ENCODE assay signal across 9 mouse cellular contexts in the genomic region with DNA sequence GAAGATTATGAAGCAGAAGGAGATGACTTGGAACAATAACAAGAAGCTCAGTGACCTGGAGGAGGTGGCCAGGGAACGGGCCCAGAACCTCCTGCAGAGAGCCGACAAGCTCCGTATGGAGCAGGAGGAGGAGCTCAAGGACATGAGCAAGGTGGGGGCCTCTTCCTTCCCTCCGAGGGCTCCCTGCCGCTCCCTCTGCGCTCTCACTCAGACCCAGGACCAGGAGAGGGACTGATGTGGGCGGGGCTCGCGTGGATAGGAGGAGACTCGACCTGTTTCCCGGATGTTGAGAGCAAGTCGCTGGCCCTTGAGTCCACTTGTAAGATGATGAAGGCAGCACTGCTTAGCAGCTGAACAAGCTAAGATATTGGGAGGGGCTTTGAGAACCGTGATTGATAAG. TPM values are rescaled to one million over a fixed set of nuclear protein-coding genes. Genes with fewer than 3 reads are reported as not detected.
DNase-seq lines count a peak whose midpoint lies in the region; ATAC-seq lines count a peak whose summit lies in the region.
"Had no signal": no experiment of that assay in that cellular context is flagged by ENCODE, and none has a peak within 500 bp of the region (broad histone marks: within the 10 kb centered on the region; RNA-seq: fewer than 3 reads in every experiment).

No protein-coding gene starts in this region.

- peaks cover 6% of the 10 kb centered on the region; the same call in 1 of the 2 replicates for H3K4me1 ChIP-seq in forebrain, embryonic 14.5 days (ENCODE audit: control insufficient read depth, insufficient read depth, low read length)
- H3K4me1 ChIP-seq in midbrain, embryonic 14.5 days (ENCODE audit: control insufficient read depth, insufficient read depth, low read length), result peaks cover 13% of the 10 kb centered on the region

- DNase-seq in ES-CJ7 (ENCODE audit: low read depth, low spot score), result peak; percentile 82
- peak; percentile 73 for DNase-seq in brain, adult 2 months (ENCODE audit: low read depth, low spot score)
- peak; percentile 45 for DNase-seq in forebrain, embryonic 14.5 days (ENCODE audit: low spot score)
- peak; percentile 49 for DNase-seq in kidney, postnatal 14 days
- peak; percentile 71 for DNase-seq in midbrain, embryonic 14.5 days
- DNase-seq in layer of hippocampus, postnatal 10 days (ENCODE audit: low spot score in 2 of 2), result no peak
- DNase-seq in spleen, postnatal 14 days (ENCODE audit: low spot score in 2 of 2), result no peak

- no peak overlapping the region for H3K9ac ChIP-seq in forebrain, embryonic 14.5 days (ENCODE audit: low read length)
- H3K9ac ChIP-seq in midbrain, embryonic 14.5 days (replicated peaks; ENCODE audit: low read length), result 0 out of 2 replicates have a peak overlapping the region, but pooled peaks have one; percentile 1

- peak overlapping the region; percentile 13; the same call in 1 of the 2 replicates for H3K4me3 ChIP-seq in forebrain, embryonic 14.5 days (ENCODE audit: low read depth, low read length)
- H3K4me3 ChIP-seq in midbrain, embryonic 14.5 days (replicated peaks; ENCODE audit: low read depth, low read length), result peak overlapping the region; percentile 18; the same call in 1 of the 2 replicates

- no peaks in the 10 kb centered on the region for H3K9me3 ChIP-seq in forebrain, embryonic 14.5 days (replicated peaks; ENCODE audit: control insufficient read depth, low read length)
- no peaks in the 10 kb centered on the region for H3K9me3 ChIP-seq in midbrain, embryonic 14.5 days (ENCODE audit: control insufficient read depth, low read length)

- H3K4me2 ChIP-seq in forebrain, embryonic 14.5 days (ENCODE audit: low read length), result peak overlapping the region; percentile 36
- H3K4me2 ChIP-seq in midbrain, embryonic 14.5 days (ENCODE audit: low read length), result peak overlapping the region; percentile 43

- no peak overlapping the region for H3K27ac ChIP-seq in forebrain, embryonic 14.5 days (ENCODE audit: low read depth, low read length)
- H3K27ac ChIP-seq in midbrain, embryonic 14.5 days (replicated peaks; ENCODE audit: low read depth, low read length), result no peak overlapping the region

- H3K36me3 ChIP-seq in forebrain, embryonic 14.5 days (ENCODE audit: control insufficient read depth, insufficient read depth, low read length), result no peaks in the 10 kb centered on the region
- H3K36me3 ChIP-seq in midbrain, embryonic 14.5 days (ENCODE audit: control insufficient read depth, insufficient read depth, low read length), result no peaks in the 10 kb centered on the region

- H3K27me3 ChIP-seq in forebrain, embryonic 14.5 days (replicated peaks; ENCODE audit: control insufficient read depth, insufficient read depth, low read length), result no peaks in the 10 kb centered on the region
- no peaks in the 10 kb centered on the region; the same call in 1 of the 2 replicates for H3K27me3 ChIP-seq in midbrain, embryonic 14.5 days (ENCODE audit: control insufficient read depth, insufficient read depth, low read length)

- 2% methylated on average over 13 of the region's 13 CpGs for WGBS in forebrain, embryonic 14.5 days
- WGBS in midbrain, embryonic 14.5 days, result 1% methylated on average over 13 of the region's 13 CpGs

- ATAC-seq in forebrain, embryonic 14.5 days, result peak; percentile 55; the same call in 1 of the 2 replicates
- peak; percentile 70 for ATAC-seq in midbrain, embryonic 14.5 days (ENCODE audit: low FRiP score, low TSS enrichment)
- no peak for ATAC-seq in megakaryocyte progenitor cell, adult 5-6 weeks (replicated peaks; ENCODE audit: poor library complexity)

RNA-seq across cellular contexts. Expression of a gene that starts 11.9 kb away (rescaled TPM):
- 2.4 and 3.3 TPM in 2 replicates for polyA plus RNA-seq in forebrain, embryonic 14.5 days (2014; fragmentation: Nextera tagmentation; extraction: Ambion mirVana)
- 1.9 and 2.2 TPM in 2 replicates for polyA plus RNA-seq in midbrain, embryonic 14.5 days (2014; fragmentation: Nextera tagmentation; extraction: Ambion mirVana)
- total RNA-seq in layer of hippocampus, postnatal 10 days (2021), result 1 to 10 TPM; 3.3 to 4.9 TPM
- total RNA-seq in megakaryocyte progenitor cell, adult 5-6 weeks (2015), result 0.12 TPM in 1 of 2 replicates, not detected in the other
- not detected in 2 replicates for total RNA-seq in megakaryocyte progenitor cell, adult 5-6 weeks (2017)
- polyA plus RNA-seq: liver, adult 2 months had no signal

RNA-seq across cellular contexts. Expression of a gene that starts 23.2 kb away (rescaled TPM):
- polyA plus RNA-seq in forebrain, embryonic 14.5 days (2014; fragmentation: Nextera tagmentation; extraction: Ambion mirVana), result 0.11 and 0.28 TPM in 2 replicates
- polyA plus RNA-seq in midbrain, embryonic 14.5 days (2014; fragmentation: Nextera tagmentation; extraction: Ambion mirVana), result 0.22 TPM in 1 of 2 replicates, not detected in the other
- total RNA-seq in layer of hippocampus, postnatal 10 days (2021), result under 1 TPM; 0.51 to 0.85 TPM
- total RNA-seq in megakaryocyte progenitor cell, adult 5-6 weeks (2015), result not detected in 2 replicates
- not detected in 2 replicates for total RNA-seq in megakaryocyte progenitor cell, adult 5-6 weeks (2017)
- total RNA-seq: liver, adult 2 months had no signal
- polyA plus RNA-seq: liver, adult 2 months had no signal

RNA-seq across cellular contexts. Expression of a gene that starts 32.7 kb away (rescaled TPM):
- 40.4 and 53.3 TPM in 2 replicates for polyA plus RNA-seq in forebrain, embryonic 14.5 days (2014; fragmentation: Nextera tagmentation; extraction: Ambion mirVana)
- polyA plus RNA-seq in midbrain, embryonic 14.5 days (2014; fragmentation: Nextera tagmentation; extraction: Ambion mirVana), result 25.7 and 43.5 TPM in 2 replicates
- total RNA-seq in layer of hippocampus, postnatal 10 days (2021), result 10 to 100 TPM; 20.7 to 21.4 TPM
- total RNA-seq in megakaryocyte progenitor cell, adult 5-6 weeks (2015), result 621 and 639 TPM in 2 replicates
- total RNA-seq in megakaryocyte progenitor cell, adult 5-6 weeks (2017), result 290 and 305 TPM in 2 replicates

RNA-seq across cellular contexts. Expression of a gene that starts 51.0 kb away (rescaled TPM):
- 23.5 and 37.8 TPM in 2 replicates for polyA plus RNA-seq in forebrain, embryonic 14.5 days (2014; fragmentation: Nextera tagmentation; extraction: Ambion mirVana)
- polyA plus RNA-seq in midbrain, embryonic 14.5 days (2014; fragmentation: Nextera tagmentation; extraction: Ambion mirVana), result 49.6 and 52.6 TPM in 2 replicates
- total RNA-seq in layer of hippocampus, postnatal 10 days (2021), result 10 to 100 TPM; 13.9 to 15.5 TPM
- 0.10 TPM in 1 of 2 replicates, not detected in the other for total RNA-seq in megakaryocyte progenitor cell, adult 5-6 weeks (2015)
- total RNA-seq in megakaryocyte progenitor cell, adult 5-6 weeks (2017), result 0.30 TPM in 1 of 2 replicates, not detected in the other

RNA-seq across cellular contexts. Expression of a gene that starts 57.4 kb away (rescaled TPM):
- polyA plus RNA-seq in forebrain, embryonic 14.5 days (2014; fragmentation: Nextera tagmentation; extraction: Ambion mirVana), result 0.16 and 0.34 TPM in 2 replicates
- polyA plus RNA-seq in midbrain, embryonic 14.5 days (2014; fragmentation: Nextera tagmentation; extraction: Ambion mirVana), result 0.32 TPM in 1 of 2 replicates, not detected in the other
- 1 to 10 TPM in 1 of 2 experiments, under 1 TPM in 1; 0.64 to 1.1 TPM for total RNA-seq in layer of hippocampus, postnatal 10 days (2021)
- 0.35 and 0.49 TPM in 2 replicates for total RNA-seq in megakaryocyte progenitor cell, adult 5-6 weeks (2015)
- total RNA-seq in megakaryocyte progenitor cell, adult 5-6 weeks (2017), result 0.41 and 0.62 TPM in 2 replicates

Comparison
In these comparisons a context has a peak if more than half of its experiments do, and no peak if none do; other contexts are left out.
1. DNase-seq: peak in ES-CJ7 (single experiment), brain, adult 2 months (single experiment), forebrain, embryonic 14.5 days (single experiment), kidney, postnatal 14 days (single experiment) and midbrain, embryonic 14.5 days (single experiment); none in layer of hippocampus, postnatal 10 days (0 of 2) and spleen, postnatal 14 days (0 of 2).
2. RNA of a gene that starts 32.7 kb away (total RNA-seq): 290 to 639 TPM in megakaryocyte progenitor cell, adult 5-6 weeks; 20.7 to 21.4 TPM in layer of hippocampus, postnatal 10 days; every median in the first group is over 10 times any median in the second.